Mouse (Mus musculus) central nervous system, embryonic 11.5 days (tissue): ENCODE data around the gene Gm3618. TPM values are rescaled to one million over a fixed set of nuclear protein-coding genes. Genes with fewer than 3 reads are reported as not detected.

Source experiments
- polyA plus RNA-seq: library from polyadenylated mRNA; depleted of rRNA; stranded (reverse); fragments of >200 nt; gene quantifications from 2 replicates; pipeline ENCODE4 v1.2.3, GENCODE M21; 2012; rRNA removed

Gm3618 gene
- polyA plus RNA-seq = not detected in 2 replicates

DNA sequence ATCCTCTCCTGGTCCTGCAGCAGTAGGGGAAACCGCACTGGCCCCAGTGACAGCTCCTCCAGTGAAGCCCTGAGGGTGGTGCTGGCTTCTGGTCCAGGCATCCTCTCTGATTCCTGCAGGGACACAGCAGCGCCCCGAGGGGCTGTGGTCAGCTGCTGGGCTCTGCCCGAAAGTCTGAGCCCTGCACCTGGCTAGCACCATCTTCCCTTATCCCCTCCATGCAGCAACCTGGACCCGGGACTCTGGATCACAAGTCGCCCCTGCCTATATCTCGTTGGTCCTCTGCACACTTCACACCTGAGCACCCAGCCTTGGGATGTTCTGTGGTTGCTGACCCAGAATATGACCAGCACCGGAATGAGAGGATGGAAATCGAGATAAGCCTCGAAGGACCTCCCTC is at the start of gene Gm3618:
Gm3618 (minus strand) TSS at position 101 of the 400 bp plus-strand sequence.

DNA sequence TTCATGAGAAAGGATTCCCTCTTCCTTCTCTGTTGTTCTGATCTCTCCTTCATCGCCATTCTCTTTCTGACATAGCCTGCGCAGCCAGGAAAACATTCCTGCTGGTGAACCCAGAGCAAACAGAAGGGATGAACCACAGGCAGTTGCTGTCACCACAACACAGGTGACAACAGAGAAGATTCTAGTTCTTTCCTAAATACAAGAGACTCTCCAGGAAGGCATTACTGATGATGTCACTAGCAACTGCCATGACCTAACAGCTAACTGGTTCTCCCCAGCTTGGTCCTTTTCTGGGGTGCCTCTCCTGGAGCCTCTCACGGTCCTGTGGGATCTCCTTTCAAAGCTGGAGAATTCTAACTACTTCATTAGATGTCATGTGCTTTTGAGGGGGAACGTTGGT is 46.7 kb upstream of the Gm3618 start, which contains the start of gene Gm16440:
Gm16440 (minus strand) TSS at position 101 of the 400 bp plus-strand sequence.

DNA sequence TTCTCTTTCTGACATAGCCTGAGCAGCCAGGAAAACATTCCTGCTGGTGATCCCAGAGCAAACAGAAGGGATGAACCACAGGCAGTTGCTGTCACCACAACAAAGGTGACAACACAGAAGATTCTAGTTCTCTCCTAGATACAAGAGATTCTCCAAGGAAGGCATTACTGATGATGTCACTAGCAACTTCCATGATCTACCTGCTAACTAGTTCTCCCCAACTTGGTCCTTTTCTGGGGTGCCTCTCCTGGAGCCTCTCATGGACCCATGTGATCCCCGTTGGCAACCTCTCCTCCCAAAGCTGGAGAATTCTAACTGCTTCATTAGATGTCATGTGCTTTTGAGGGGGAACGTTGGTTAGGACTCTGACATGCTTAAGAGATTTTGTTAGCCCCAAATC is 38.7 kb downstream of the Gm3618 start, which contains the start of gene Gm21103:
Gm21103 (minus strand) TSS at position 101 of the 400 bp plus-strand sequence.

DNA sequence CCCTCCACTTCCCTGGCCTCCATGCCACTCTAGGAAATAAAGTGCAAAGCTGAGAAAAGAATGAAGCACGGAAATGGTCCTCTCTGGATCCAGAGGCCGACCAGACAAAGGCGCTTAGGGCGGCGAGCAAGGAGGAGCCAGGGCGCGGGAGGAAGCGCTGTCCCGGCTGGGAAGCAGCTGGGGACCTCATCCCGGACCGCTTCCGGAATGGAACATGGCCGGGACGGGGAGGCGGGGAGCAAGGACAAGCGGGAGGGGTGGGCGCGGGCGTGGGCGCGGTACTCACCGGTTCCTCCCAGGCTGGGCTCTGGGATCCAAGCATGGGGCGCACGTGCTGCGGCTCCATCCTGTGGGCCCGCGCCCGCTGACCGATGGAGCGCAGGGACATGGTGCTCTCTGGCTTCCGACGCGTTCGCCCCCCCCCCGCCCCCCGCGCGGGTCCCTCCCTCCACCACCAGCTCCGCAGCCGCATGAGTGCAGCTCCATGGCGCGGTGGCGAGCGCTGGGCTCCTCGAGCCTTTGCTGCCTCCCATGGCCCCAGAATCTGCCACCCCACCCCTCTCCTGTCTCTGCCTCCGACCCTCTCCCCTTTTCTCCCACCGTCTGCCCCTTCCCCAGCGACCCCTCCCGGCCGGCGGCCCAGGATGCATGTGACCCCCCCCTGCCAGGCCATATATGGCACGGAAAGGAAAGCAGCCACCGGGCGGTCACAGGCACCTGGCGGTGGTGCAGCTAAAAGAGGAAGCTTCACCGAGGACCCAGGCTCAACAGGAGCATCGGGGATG is 56.4 kb downstream of the Gm3618 start, which contains the start of gene Gm3411:
Gm3411 (minus strand) TSS at position 320 of the 785 bp plus-strand sequence.

Other genes starting within 250 kb of the Gm3618 start
- gene Gm8206, start 249.7 kb downstream of the Gm3618 start, polyA plus RNA-seq = 1.1 TPM in 2 replicates
- 3.0 and 6.8 TPM in 2 replicates for gene Gm3468, start 235.0 kb downstream of the Gm3618 start, polyA plus RNA-seq
- not detected in 2 replicates for gene Gm3476, start 217.9 kb downstream of the Gm3618 start, polyA plus RNA-seq
- gene Gm21560, start 124.4 kb downstream of the Gm3618 start, polyA plus RNA-seq = not detected in 2 replicates
- 0.83 and 1.4 TPM in 2 replicates for gene Gm3411, start 56.4 kb downstream of the Gm3618 start, polyA plus RNA-seq
- not detected in 2 replicates for gene Gm21103, start 38.8 kb downstream of the Gm3618 start, polyA plus RNA-seq
- gene Gm16440, start 46.6 kb upstream of the Gm3618 start, polyA plus RNA-seq = not detected in 2 replicates
- 1.2 and 3.1 TPM in 2 replicates for gene Gm3591, start 68.8 kb upstream of the Gm3618 start, polyA plus RNA-seq
- gene Gm3594, start 100.9 kb upstream of the Gm3618 start, polyA plus RNA-seq = not detected in 2 replicates
- not detected in 2 replicates for gene Gm8356, start 193.6 kb upstream of the Gm3618 start, polyA plus RNA-seq
- gene Gm3629, start 246.9 kb upstream of the Gm3618 start, polyA plus RNA-seq = 0.24 and 0.61 TPM in 2 replicates